Mouse (Mus musculus): ENCODE measurements around the gene Grn. TPM values are rescaled to one million over a fixed set of nuclear protein-coding genes. Genes with fewer than 3 reads are reported as not detected.

The Grn gene
- total and polyA plus RNA-seq, 3 experiments: 63.7 to 453 (median 106) TPM

GRCm38 (mm10) chr11:102480897-102481296, 50.8 kb downstream of the Grn start:
- Histone ChIP-seq H3K36me3 (replicated peaks in 1 of 2; ENCODE audit: control insufficient read depth in 1 of 2, insufficient read depth in 1 of 2, low read length in 1 of 2) (peaks cover 61 to 81% of the 10 kb centered on the region in 2 experiments), H3K4me3 (replicated peaks in 1 of 3; ENCODE audit: low read depth in 2 of 3, low read length in 2 of 3, poor library complexity in 1 of 3) (no peak overlapping the region), H3K4me1 (ENCODE audit: control insufficient read depth in 1 of 2, insufficient read depth in 2 of 2) (no peaks in the 10 kb centered on the region), H3K4me2 (ENCODE audit: insufficient read depth, low read depth, poor library complexity, severe bottlenecking) (no peak overlapping the region), H3K79me2 (replicated peaks; ENCODE audit: control insufficient read depth, extremely low read depth, insufficient read depth, poor library complexity, severe bottlenecking) (no peaks in the 10 kb centered on the region), H3K27ac (ENCODE audit: insufficient read depth, low read depth) (no peak overlapping the region), H3K9me3 (replicated peaks; ENCODE audit: low read length) (no peaks in the 10 kb centered on the region), H3K27me3 (replicated peaks) (no peaks in the 10 kb centered on the region), H3K9ac (ENCODE audit: insufficient read depth, low read depth) (no peak overlapping the region)
- DNase-seq (ENCODE audit: extremely low read depth): no peak
- dilution Hi-C loops (cut with MboI; ENCODE audit: extremely low pct_ligation_motif_present, extremely low pct_unique_long_range_greater_than_20kb, low sequenced_read_pairs) (no loop called here), in situ Hi-C loops (cut with MboI; ENCODE audit: low pct_ligation_motif_present, low pct_unique_long_range_greater_than_20kb, low sequenced_read_pairs) (loop anchor here (10.0 kb wide), 1 partner anchor 164 kb away; no protein-coding TSS in a partner anchor)
- no peak for TF ChIP-seq ZC3H11A (IDR thresholded peaks at IDR 0.05; ENCODE audit: low read depth, low read length)
- TF ChIP-seq BHLHE40 (IDR thresholded peaks at IDR 0.05; ENCODE audit: low read depth, low read length): no peak
- TF ChIP-seq MAFK (IDR thresholded peaks at IDR 0.05; ENCODE audit: insufficient replicate concordance, low read length): no peak
- TF ChIP-seq KAT2A (IDR thresholded peaks at IDR 0.05; ENCODE audit: insufficient replicate concordance, low read length): no peak
- TF ChIP-seq CTCF (conservative IDR thresholded peaks at IDR 0.05 in 1 of 2, IDR thresholded peaks at IDR 0.05 in 1 of 2; ENCODE audit: low read depth in 2 of 2, low read length in 2 of 2): peak in 1 of 2 experiments; percentile 53; a peak in 2 of 4 replicates
- no peak for TF ChIP-seq GABPA (IDR thresholded peaks at IDR 0.05; ENCODE audit: insufficient replicate concordance, low read depth, low read length)
- TF ChIP-seq RAD21 (IDR thresholded peaks at IDR 0.05; ENCODE audit: low read depth, low read length): no peak; the same call in 1 of the 2 replicates
- peak; percentile 23 for TF ChIP-seq SMC3 (IDR thresholded peaks at IDR 0.05; ENCODE audit: low read depth, low read length)
- TF ChIP-seq MAX (IDR thresholded peaks at IDR 0.05; ENCODE audit: low read length): no peak
- no peak for TF ChIP-seq USF1 (IDR thresholded peaks at IDR 0.05; ENCODE audit: low read depth, low read length)

GRCm38 (mm10) chr11:102481779-102482178, 51.7 kb downstream of the Grn start:
- Histone ChIP-seq H3K4me1 (ENCODE audit: control insufficient read depth in 1 of 2, insufficient read depth in 2 of 2) (no peaks in the 10 kb centered on the region), H3K36me3 (replicated peaks in 1 of 2; ENCODE audit: control insufficient read depth in 1 of 2, insufficient read depth in 1 of 2, low read length in 1 of 2) (peaks cover 68 to 82% of the 10 kb centered on the region in 2 experiments), H3K27ac (ENCODE audit: insufficient read depth, low read depth) (no peak overlapping the region), H3K79me2 (replicated peaks; ENCODE audit: control insufficient read depth, extremely low read depth, insufficient read depth, poor library complexity, severe bottlenecking) (no peaks in the 10 kb centered on the region), H3K27me3 (replicated peaks) (no peaks in the 10 kb centered on the region), H3K9me3 (replicated peaks; ENCODE audit: low read length) (no peaks in the 10 kb centered on the region), H3K4me2 (ENCODE audit: insufficient read depth, low read depth, poor library complexity, severe bottlenecking) (no peak overlapping the region), H3K4me3 (replicated peaks in 1 of 3; ENCODE audit: low read depth in 2 of 3, low read length in 2 of 3, poor library complexity in 1 of 3) (no peak overlapping the region), H3K9ac (ENCODE audit: insufficient read depth, low read depth) (no peak overlapping the region)
- no peak for TF ChIP-seq IRF4 (IDR thresholded peaks at IDR 0.05; ENCODE audit: low read depth, low read length)
- dilution Hi-C loops (cut with MboI; ENCODE audit: extremely low pct_ligation_motif_present, extremely low pct_unique_long_range_greater_than_20kb, low sequenced_read_pairs) (no loop called here), in situ Hi-C loops (cut with MboI; ENCODE audit: low pct_ligation_motif_present, low pct_unique_long_range_greater_than_20kb, low sequenced_read_pairs) (loop anchor here (10.0 kb wide), 1 partner anchor 163 kb away; no protein-coding TSS in a partner anchor)
- no peak for DNase-seq (ENCODE audit: extremely low read depth)

Other genes with a start within 250 kb of the Grn start
- 66.9 and 78.7 TPM in 2 replicates for gene Lsm12, start 245.0 kb upstream of the Grn start, total RNA-seq (2012; rRNA removed)
- 70.0 and 78.9 TPM in 2 replicates for gene Lsm12, start 245.0 kb upstream of the Grn start, total RNA-seq (2014; rRNA removed)
- 164 and 185 TPM in 2 replicates for gene Lsm12, start 245.0 kb upstream of the Grn start, polyA plus RNA-seq (2012; ENCODE audit: insufficient read length, low read depth)
- 31.9 and 34.7 TPM in 2 replicates for gene G6pc3, start 240.7 kb upstream of the Grn start, total RNA-seq (2012; rRNA removed)
- gene G6pc3, start 240.7 kb upstream of the Grn start, total RNA-seq (2014; rRNA removed): 26.3 and 31.3 TPM in 2 replicates
- gene G6pc3, start 240.7 kb upstream of the Grn start, polyA plus RNA-seq (2012; ENCODE audit: insufficient read length, low read depth): 65.6 and 72.3 TPM in 2 replicates
- 49.6 and 49.9 TPM in 2 replicates for gene Hdac5, start 200.1 kb upstream of the Grn start, total RNA-seq (2012; rRNA removed)
- 23.3 and 24.9 TPM in 2 replicates for gene Hdac5, start 200.1 kb upstream of the Grn start, total RNA-seq (2014; rRNA removed)
- gene Hdac5, start 200.1 kb upstream of the Grn start, polyA plus RNA-seq (2012; ENCODE audit: insufficient read length, low read depth): 46.4 and 53.9 TPM in 2 replicates
- 25.6 and 26.2 TPM in 2 replicates for gene BC030867, start 181.4 kb upstream of the Grn start, total RNA-seq (2012; rRNA removed)
- gene BC030867, start 181.4 kb upstream of the Grn start, total RNA-seq (2014; rRNA removed): 9.7 and 11.4 TPM in 2 replicates
- 34.0 and 35.2 TPM in 2 replicates for gene BC030867, start 181.4 kb upstream of the Grn start, polyA plus RNA-seq (2012; ENCODE audit: insufficient read length, low read depth)
- gene Asb16, start 161.6 kb upstream of the Grn start, total RNA-seq (2012; rRNA removed): 0.04 TPM in 1 of 2 replicates, not detected in the other
- not detected in 2 replicates for gene Asb16, start 161.6 kb upstream of the Grn start, total RNA-seq (2014; rRNA removed)
- not detected in 2 replicates for gene Asb16, start 161.6 kb upstream of the Grn start, polyA plus RNA-seq (2012; ENCODE audit: insufficient read length, low read depth)
- gene Tmub2, start 145.4 kb upstream of the Grn start, total RNA-seq (2012; rRNA removed): 27.8 and 31.0 TPM in 2 replicates
- gene Tmub2, start 145.4 kb upstream of the Grn start, total RNA-seq (2014; rRNA removed): 24.8 and 27.0 TPM in 2 replicates
- gene Tmub2, start 145.4 kb upstream of the Grn start, polyA plus RNA-seq (2012; ENCODE audit: insufficient read length, low read depth): 32.4 and 32.9 TPM in 2 replicates
- gene Atxn7l3, start 133.7 kb upstream of the Grn start, total RNA-seq (2012; rRNA removed): 46.6 and 51.3 TPM in 2 replicates
- gene Atxn7l3, start 133.7 kb upstream of the Grn start, total RNA-seq (2014; rRNA removed): 38.3 and 40.7 TPM in 2 replicates
- 52.0 and 59.0 TPM in 2 replicates for gene Atxn7l3, start 133.7 kb upstream of the Grn start, polyA plus RNA-seq (2012; ENCODE audit: insufficient read length, low read depth)
- 126 and 142 TPM in 2 replicates for gene Ubtf, start 110.6 kb upstream of the Grn start, total RNA-seq (2012; rRNA removed)
- 89.9 and 99.8 TPM in 2 replicates for gene Ubtf, start 110.6 kb upstream of the Grn start, total RNA-seq (2014; rRNA removed)
- 124 and 149 TPM in 2 replicates for gene Ubtf, start 110.6 kb upstream of the Grn start, polyA plus RNA-seq (2012; ENCODE audit: insufficient read length, low read depth)
- gene Slc4a1, start 64.1 kb upstream of the Grn start, total RNA-seq (2012; rRNA removed): 0.08 TPM in 1 of 2 replicates, not detected in the other
- 0.04 TPM in 1 of 2 replicates, not detected in the other for gene Slc4a1, start 64.1 kb upstream of the Grn start, total RNA-seq (2014; rRNA removed)
- not detected in 2 replicates for gene Slc4a1, start 64.1 kb upstream of the Grn start, polyA plus RNA-seq (2012; ENCODE audit: insufficient read length, low read depth)
- gene Rundc3a, start 36.9 kb upstream of the Grn start, total RNA-seq (2012; rRNA removed): 9.0 and 16.3 TPM in 2 replicates
- gene Rundc3a, start 36.9 kb upstream of the Grn start, total RNA-seq (2014; rRNA removed): 1.3 and 1.4 TPM in 2 replicates
- gene Rundc3a, start 36.9 kb upstream of the Grn start, polyA plus RNA-seq (2012; ENCODE audit: insufficient read length, low read depth): 3.3 and 4.8 TPM in 2 replicates
- gene Slc25a39, start 22.4 kb upstream of the Grn start, total RNA-seq (2012; rRNA removed): 169 and 199 TPM in 2 replicates
- gene Slc25a39, start 22.4 kb upstream of the Grn start, total RNA-seq (2014; rRNA removed): 108 and 112 TPM in 2 replicates
- 198 and 226 TPM in 2 replicates for gene Slc25a39, start 22.4 kb upstream of the Grn start, polyA plus RNA-seq (2012; ENCODE audit: insufficient read length, low read depth)
- not detected in 2 replicates for gene Fam171a2, start 17.4 kb downstream of the Grn start, total RNA-seq (2012; rRNA removed)
- not detected in 2 replicates for gene Fam171a2, start 17.4 kb downstream of the Grn start, total RNA-seq (2014; rRNA removed)
- gene Fam171a2, start 17.4 kb downstream of the Grn start, polyA plus RNA-seq (2012; ENCODE audit: insufficient read length, low read depth): not detected in 2 replicates
- gene Itga2b, start 39.8 kb downstream of the Grn start, total RNA-seq (2012; rRNA removed): 2.2 and 3.0 TPM in 2 replicates
- 0.81 and 0.95 TPM in 2 replicates for gene Itga2b, start 39.8 kb downstream of the Grn start, total RNA-seq (2014; rRNA removed)
- gene Itga2b, start 39.8 kb downstream of the Grn start, polyA plus RNA-seq (2012; ENCODE audit: insufficient read length, low read depth): 2.3 and 3.6 TPM in 2 replicates
- gene Gpatch8, start 126.1 kb downstream of the Grn start, total RNA-seq (2012; rRNA removed): 15.4 and 16.6 TPM in 2 replicates
- 10.2 and 11.5 TPM in 2 replicates for gene Gpatch8, start 126.1 kb downstream of the Grn start, total RNA-seq (2014; rRNA removed)
- 24.7 and 27.4 TPM in 2 replicates for gene Gpatch8, start 126.1 kb downstream of the Grn start, polyA plus RNA-seq (2012; ENCODE audit: insufficient read length, low read depth)
- gene Gm11627, start 149.1 kb downstream of the Grn start, total RNA-seq (2012; rRNA removed): 0.42 TPM in 1 of 2 replicates, not detected in the other
- gene Gm11627, start 149.1 kb downstream of the Grn start, total RNA-seq (2014; rRNA removed): 0.46 and 0.63 TPM in 2 replicates
- gene Gm11627, start 149.1 kb downstream of the Grn start, polyA plus RNA-seq (2012; ENCODE audit: insufficient read length, low read depth): 0.38 TPM in 1 of 2 replicates, not detected in the other
- gene Fzd2, start 174.1 kb downstream of the Grn start, total RNA-seq (2012; rRNA removed): 0.08 and 0.13 TPM in 2 replicates
- 0.23 and 0.35 TPM in 2 replicates for gene Fzd2, start 174.1 kb downstream of the Grn start, total RNA-seq (2014; rRNA removed)
- 0.15 and 0.20 TPM in 2 replicates for gene Fzd2, start 174.1 kb downstream of the Grn start, polyA plus RNA-seq (2012; ENCODE audit: insufficient read length, low read depth)
- gene Meioc, start 233.4 kb downstream of the Grn start, total RNA-seq (2012; rRNA removed): not detected in 2 replicates
- gene Meioc, start 233.4 kb downstream of the Grn start, total RNA-seq (2014; rRNA removed): not detected in 2 replicates
- not detected in 2 replicates for gene Meioc, start 233.4 kb downstream of the Grn start, polyA plus RNA-seq (2012; ENCODE audit: insufficient read length, low read depth)

Data from CH12.LX (cell line).